Mouse (Mus musculus) stomach, embryonic 16.5 days (tissue): ENCODE measurements around the gene Tmem74b. TPM values are rescaled to one million over a fixed set of nuclear protein-coding genes. Genes with fewer than 3 reads are reported as not detected.

ENCODE experiments used
- ATAC-seq: fragments of 200-750 bp; cut with Nextera tagmentation; 2 replicates; pipeline ENCODE4 v1.8.0; 2017; ENCODE audit warnings: moderate number of reproducible peaks, moderate TSS enrichment; ENCODE audit not compliant: insufficient read depth, low FRiP score
- H3K27ac ChIP-seq: fragments of 300-500 bp; sonication (generic); 2 replicates; pipeline ENCODE4 v1.5.1; 2014; ENCODE audit warnings: low read length
- H3K27me3 ChIP-seq: fragments of 300-500 bp; sonication (generic); 2 replicates; pipeline ENCODE4 v1.6.1; 2014; ENCODE audit warnings: low read length, control low read depth, mixed read lengths; ENCODE audit not compliant: control insufficient read depth, insufficient read depth
- H3K36me3 ChIP-seq: fragments of 300-500 bp; sonication (generic); 2 replicates; pipeline ENCODE4 v1.6.1; 2014; ENCODE audit warnings: low read length; ENCODE audit not compliant: control insufficient read depth, insufficient read depth
- H3K4me1 ChIP-seq: fragments of 300-500 bp; sonication (generic); 2 replicates; pipeline ENCODE4 v1.6.1; 2014; ENCODE audit warnings: low read length, control low read depth, mixed read lengths; ENCODE audit not compliant: control insufficient read depth, insufficient read depth
- H3K4me2 ChIP-seq: fragments of 300-500 bp; sonication (generic); 2 replicates; pipeline ENCODE4 v1.6.1; 2014; ENCODE audit warnings: low read depth, low read length, mixed read lengths
- H3K4me3 ChIP-seq: fragments of 300-500 bp; sonication (generic); replicated peaks from 2 replicates; pipeline ENCODE4 v1.5.1; 2014; ENCODE audit warnings: mild to moderate bottlenecking, low read length
- H3K9ac ChIP-seq: fragments of 300-500 bp; sonication (generic); 2 replicates; pipeline ENCODE4 v1.6.1; 2014; ENCODE audit warnings: low read length
- H3K9me3 ChIP-seq: fragments of 300-500 bp; sonication (generic); replicated peaks from 2 replicates; pipeline ENCODE4 v1.6.1; 2016; ENCODE audit warnings: low read length, control low read depth; ENCODE audit not compliant: control insufficient read depth
- WGBS: fragments of 180-500 bp; shearing (Covaris S2); extraction: QIAGEN DNeasy Blood & Tissue Kit; methylation state at CpG from one replicate; pipeline ENCODE4 v1.1.7; 2014; 5-methylcytosine and 5-hydroxymethylcytosine counted together
- polyA plus RNA-seq: library from polyadenylated mRNA; unstranded; fragments of >200 nt; fragmentation: Nextera tagmentation; extraction: Ambion mirVana; gene quantifications from 2 replicates; pipeline ENCODE4 v1.2.1, GENCODE M21; 2015

Gene Tmem74b
- polyA plus RNA-seq, result 0.85 and 1.3 TPM in 2 replicates

- H3K27ac ChIP-seq, result no peak within 1 kb of the TSS
- H3K36me3 ChIP-seq, result no peaks in the 10 kb centered on the region
- H3K4me3 ChIP-seq, result peak within 1 kb of the TSS; percentile 54
- peak within 1 kb of the TSS; percentile 70 for H3K9ac ChIP-seq
- H3K4me2 ChIP-seq, result peak within 1 kb of the TSS; percentile 92
- peaks cover 27% of the 10 kb centered on the region for H3K27me3 ChIP-seq
- H3K9me3 ChIP-seq, result no peaks in the 10 kb centered on the region
- H3K4me1 ChIP-seq, result peaks cover 8% of the 10 kb centered on the region
- no peak for ATAC-seq
- WGBS, result 7% methylated on average over 24 of the region's 25 CpGs
Measured at GRCm38 (mm10) chr2:151701231-151702145, at the start of gene Tmem74b. TSS of gene Tmem74b (plus strand) at chr2:151702008.

GRCm38 (mm10) chr2:151652053-151652452, 49.8 kb upstream of the Tmem74b start:
- 44% methylated on average over 1 of the region's 1 CpGs for WGBS
- Histone ChIP-seq H3K9me3 (no peaks in the 10 kb centered on the region), H3K27ac (no peak overlapping the region), H3K4me1 (no peaks in the 10 kb centered on the region), H3K4me3 (no peak overlapping the region), H3K27me3 (no peaks in the 10 kb centered on the region), H3K9ac (no peak overlapping the region), H3K4me2 (no peak overlapping the region), H3K36me3 (no peaks in the 10 kb centered on the region)
- no peak for ATAC-seq

- Histone ChIP-seq H3K4me3 (no peak within 1 kb of the TSS), H3K9ac (no peak within 1 kb of the TSS), H3K4me1 (peaks cover 4% of the 10 kb centered on the region; the same call in 1 of the 2 replicates), H3K36me3 (no peaks in the 10 kb centered on the region), H3K27me3 (no peaks in the 10 kb centered on the region), H3K4me2 (no peak within 1 kb of the TSS), H3K27ac (no peak within 1 kb of the TSS), H3K9me3 (peaks cover 4% of the 10 kb centered on the region; the same call in 1 of the 2 replicates)
- 74% methylated on average over 3 of the region's 3 CpGs for whole genome bisulfite sequencing
- no peak for ATAC-seq
Measured at GRCm38 (mm10) chr2:151668433-151668832, 33.4 kb upstream of the Tmem74b start, which contains the start of gene Rad21l. TSS of gene Rad21l (minus strand) at chr2:151668533.

- WGBS, result 37% methylated on average over 48 of the region's 48 CpGs
- Histone ChIP-seq H3K4me2 (peak overlapping the region; percentile 13; the same call in 1 of the 2 replicates), H3K4me1 (peaks cover 4% of the 10 kb centered on the region; the same call in 1 of the 2 replicates), H3K9me3 (peaks cover 4% of the 10 kb centered on the region; the same call in 1 of the 2 replicates), H3K27me3 (no peaks in the 10 kb centered on the region), H3K27ac (no peak overlapping the region), H3K4me3 (no peak overlapping the region), H3K36me3 (no peaks in the 10 kb centered on the region), H3K9ac (no peak overlapping the region)
- ATAC-seq, result no peak; the same call in 1 of the 2 replicates
Measured at GRCm38 (mm10) chr2:151670026-151670967, 31.5 kb upstream of the Tmem74b start.

- no peak overlapping the region for H3K4me3 ChIP-seq
- H3K4me2 ChIP-seq, result no peak overlapping the region
- H3K27me3 ChIP-seq, result no peaks in the 10 kb centered on the region
- WGBS, result 41% methylated on average over 1 of the region's 1 CpGs
- no peak for ATAC-seq
- no peak overlapping the region for H3K9ac ChIP-seq
- peaks cover 4% of the 10 kb centered on the region; the same call in 1 of the 2 replicates for H3K4me1 ChIP-seq
- H3K9me3 ChIP-seq, result peaks cover 4% of the 10 kb centered on the region; the same call in 1 of the 2 replicates
- no peaks in the 10 kb centered on the region for H3K36me3 ChIP-seq
- H3K27ac ChIP-seq, result no peak overlapping the region
Measured at GRCm38 (mm10) chr2:151670968-151671329, 30.9 kb upstream of the Tmem74b start.

GRCm38 (mm10) chr2:151676234-151676633, 25.6 kb upstream of the Tmem74b start:
- Histone ChIP-seq H3K4me2 (no peak overlapping the region), H3K9me3 (no peaks in the 10 kb centered on the region), H3K27ac (no peak overlapping the region), H3K9ac (no peak overlapping the region), H3K36me3 (no peaks in the 10 kb centered on the region), H3K4me3 (no peak overlapping the region), H3K27me3 (no peaks in the 10 kb centered on the region), H3K4me1 (no peaks in the 10 kb centered on the region)
- WGBS, result 59% methylated on average over 2 of the region's 2 CpGs
- ATAC-seq, result no peak

GRCm38 (mm10) chr2:151682357-151682756, 19.5 kb upstream of the Tmem74b start:
- Histone ChIP-seq H3K4me1 (no peaks in the 10 kb centered on the region), H3K36me3 (no peaks in the 10 kb centered on the region), H3K27ac (no peak overlapping the region), H3K9ac (no peak overlapping the region), H3K4me2 (no peak overlapping the region), H3K4me3 (no peak overlapping the region), H3K27me3 (no peaks in the 10 kb centered on the region), H3K9me3 (no peaks in the 10 kb centered on the region)
- 49% methylated on average over 3 of the region's 3 CpGs for WGBS
- ATAC-seq, result no peak

- 83% methylated on average over 4 of the region's 4 CpGs for WGBS
- Histone ChIP-seq H3K4me2 (no peak overlapping the region), H3K9me3 (no peaks in the 10 kb centered on the region), H3K4me1 (no peaks in the 10 kb centered on the region), H3K27ac (no peak overlapping the region), H3K4me3 (no peak overlapping the region), H3K36me3 (no peaks in the 10 kb centered on the region), H3K9ac (no peak overlapping the region), H3K27me3 (no peaks in the 10 kb centered on the region)
- no peak for ATAC-seq
Measured at GRCm38 (mm10) chr2:151682976-151683375, 18.8 kb upstream of the Tmem74b start.
